Mouse (Mus musculus) gastrocnemius, postnatal 10 days (tissue): ENCODE results near the gene Psmg1. TPM values are rescaled to one million over a fixed set of nuclear protein-coding genes. Genes with fewer than 3 reads are reported as not detected.
"Not testable (repeated sequence)": the region's sequence is repeated elsewhere in the genome, so short reads cannot be mapped to it uniquely, and the experiment has no call there.

Source experiments
- DNase-seq: peaks from one replicate; pipeline ENCODE4 v3.0.0; 2021; ENCODE audit warnings: mixed read lengths
- long read RNA-seq, 2 experiments: library from polyadenylated mRNA; stranded (forward); transcript quantifications; one replicate each; pipeline ENCODE4 v2.0.0; 2021
- total RNA-seq, 2 experiments: library from RNA; stranded (reverse); gene quantifications; 2 replicates each; pipeline ENCODE4 v1.2.3; 2021

Gene Psmg1
- 10 to 100 TPM; 17.5 to 19.4 TPM for total RNA-seq
- long read RNA-seq, experiment 1, transcript Psmg1-201 (7 exons, 1,044 nt), result major isoform, 12 of 13 reads
- long read RNA-seq, experiment 1, partial matches to known transcripts, result 1 of 13 reads
- long read RNA-seq, experiment 1, other reads (novel, unspliced or antisense), result 0 of 13 reads
- long read RNA-seq, experiment 2, transcript Psmg1-201 (7 exons, 1,044 nt), result major isoform, 13 of 15 reads
- long read RNA-seq, experiment 2, partial matches to known transcripts, result 1 of 15 reads
- long read RNA-seq, experiment 2, other reads (novel, unspliced or antisense), result 1 of 15 reads

- peak; percentile 99 for DNase-seq
These were observed at the start of gene Psmg1 for GRCm38 (mm10) chr16:95990462-95991121. Gene Psmg1 (minus strand): TSS chr16:95990960.

- DNase-seq, result no peak
These were observed 48.8 kb upstream of the Psmg1 start for GRCm38 (mm10) chr16:96039538-96039937.

GRCm38 (mm10) chr16:96034473-96034872 is 43.7 kb upstream of the Psmg1 start:
- no peak for DNase-seq

- no peak for DNase-seq
These were observed 41.7 kb upstream of the Psmg1 start for GRCm38 (mm10) chr16:96032368-96033043.

GRCm38 (mm10) chr16:96030476-96031102 is 39.8 kb upstream of the Psmg1 start:
- DNase-seq, result no peak

GRCm38 (mm10) chr16:96026256-96026655 is 35.5 kb upstream of the Psmg1 start:
- DNase-seq, result no peak

GRCm38 (mm10) chr16:96025244-96025643 is 34.5 kb upstream of the Psmg1 start:
- no peak for DNase-seq

- DNase-seq, result no peak
These were observed 30.3 kb upstream of the Psmg1 start for GRCm38 (mm10) chr16:96021045-96021444.

- not testable (repeated sequence) for DNase-seq
These were observed 18.4 kb upstream of the Psmg1 start for GRCm38 (mm10) chr16:96009124-96009523.

- not testable (repeated sequence) for DNase-seq
These were observed 13.5 kb upstream of the Psmg1 start for GRCm38 (mm10) chr16:96004278-96004677.

- DNase-seq, result no peak
These were observed 8.5 kb upstream of the Psmg1 start for GRCm38 (mm10) chr16:95999291-95999690.

GRCm38 (mm10) chr16:95996156-95996555 is 5.4 kb upstream of the Psmg1 start:
- no peak for DNase-seq

GRCm38 (mm10) chr16:95994576-95994975 is 3.8 kb upstream of the Psmg1 start:
- DNase-seq, result not testable (repeated sequence)

GRCm38 (mm10) chr16:95992596-95992995 is 1.8 kb upstream of the Psmg1 start:
- DNase-seq, result no peak

- DNase-seq, result no peak
These were observed 551 bp upstream of the Psmg1 start for GRCm38 (mm10) chr16:95991122-95991900.

- DNase-seq, result no peak
These were observed 5.8 kb downstream of the Psmg1 start for GRCm38 (mm10) chr16:95984911-95985310.

- DNase-seq, result no peak
These were observed 7.2 kb downstream of the Psmg1 start for GRCm38 (mm10) chr16:95983601-95984000.

- no peak for DNase-seq
These were observed 19.9 kb downstream of the Psmg1 start for GRCm38 (mm10) chr16:95970841-95971240.

GRCm38 (mm10) chr16:95967455-95967854 is 23.3 kb downstream of the Psmg1 start:
- no peak for DNase-seq

- DNase-seq, result peak; percentile 45
These were observed 26.2 kb downstream of the Psmg1 start for GRCm38 (mm10) chr16:95964427-95965023.

- not testable (repeated sequence) for DNase-seq
These were observed 29.3 kb downstream of the Psmg1 start for GRCm38 (mm10) chr16:95961484-95961883.
